Mouse (Mus musculus) thymus, adult 2 months (tissue): ENCODE results near the gene Aplp2. TPM values are rescaled to one million over a fixed set of nuclear protein-coding genes. Genes with fewer than 3 reads are reported as not detected.

ENCODE experiments used
- DNase-seq: peaks from one replicate; pipeline ENCODE4 v3.0.0; 2021
- H3K27ac ChIP-seq: fragments of 200-500 bp; 2 replicates; pipeline ENCODE4 v1.5.1; 2012; ENCODE audit warnings: low read length, control low read depth; ENCODE audit not compliant: control insufficient read depth, insufficient read depth
- H3K27me3 ChIP-seq: fragments of 200-500 bp; 2 replicates; pipeline ENCODE4 v1.6.1; 2012; ENCODE audit warnings: mild to moderate bottlenecking, low read length, moderate library complexity, mixed read lengths; ENCODE audit not compliant: control insufficient read depth, insufficient read depth
- H3K36me3 ChIP-seq: fragments of 200-500 bp; 2 replicates; pipeline ENCODE4 v1.6.1; 2012; ENCODE audit warnings: mild to moderate bottlenecking, low read length, moderate library complexity; ENCODE audit not compliant: control insufficient read depth, insufficient read depth
- H3K4me1 ChIP-seq: fragments of 200-500 bp; replicated peaks from 2 replicates; pipeline ENCODE4 v1.6.1; 2012; ENCODE audit warnings: low read length; ENCODE audit not compliant: control insufficient read depth, insufficient read depth
- H3K4me3 ChIP-seq: fragments of 200-500 bp; 2 replicates; pipeline ENCODE4 v1.5.1; 2012; ENCODE audit warnings: mild to moderate bottlenecking, low read length, control low read depth, moderate library complexity; ENCODE audit not compliant: control insufficient read depth, insufficient read depth
- CTCF ChIP-seq: fragments of 200-500 bp; IDR thresholded peaks from 2 replicates; pipeline ENCODE4 v1.5.1; 2012; ENCODE audit warnings: mild to moderate bottlenecking, control low read depth, low read length, moderate library complexity, borderline replicate concordance; ENCODE audit not compliant: control insufficient read depth, poor library complexity, insufficient read depth; ENCODE audit errors: extremely low read depth
- POLR2A ChIP-seq: fragments of 200-500 bp; IDR thresholded peaks from 2 replicates; pipeline ENCODE4 v1.6.1; 2012; ENCODE audit warnings: mild to moderate bottlenecking, low read length, control low read depth, moderate library complexity; ENCODE audit not compliant: control insufficient read depth, poor library complexity, insufficient read depth; ENCODE audit errors: extremely low read depth
- WGBS: fragments of 180-500 bp; shearing (Covaris S2); methylation state at CpG from one replicate; pipeline ENCODE4 v1.1.7; 2018; 5-methylcytosine and 5-hydroxymethylcytosine counted together
- polyA plus RNA-seq: library from polyadenylated mRNA; depleted of rRNA; stranded (reverse); fragments of >200 nt; gene quantifications from 2 replicates; pipeline ENCODE4 v1.2.3, GENCODE M21; 2012; rRNA removed

The Aplp2 gene
- polyA plus RNA-seq, 1 experiment = 188 TPM

DNA sequence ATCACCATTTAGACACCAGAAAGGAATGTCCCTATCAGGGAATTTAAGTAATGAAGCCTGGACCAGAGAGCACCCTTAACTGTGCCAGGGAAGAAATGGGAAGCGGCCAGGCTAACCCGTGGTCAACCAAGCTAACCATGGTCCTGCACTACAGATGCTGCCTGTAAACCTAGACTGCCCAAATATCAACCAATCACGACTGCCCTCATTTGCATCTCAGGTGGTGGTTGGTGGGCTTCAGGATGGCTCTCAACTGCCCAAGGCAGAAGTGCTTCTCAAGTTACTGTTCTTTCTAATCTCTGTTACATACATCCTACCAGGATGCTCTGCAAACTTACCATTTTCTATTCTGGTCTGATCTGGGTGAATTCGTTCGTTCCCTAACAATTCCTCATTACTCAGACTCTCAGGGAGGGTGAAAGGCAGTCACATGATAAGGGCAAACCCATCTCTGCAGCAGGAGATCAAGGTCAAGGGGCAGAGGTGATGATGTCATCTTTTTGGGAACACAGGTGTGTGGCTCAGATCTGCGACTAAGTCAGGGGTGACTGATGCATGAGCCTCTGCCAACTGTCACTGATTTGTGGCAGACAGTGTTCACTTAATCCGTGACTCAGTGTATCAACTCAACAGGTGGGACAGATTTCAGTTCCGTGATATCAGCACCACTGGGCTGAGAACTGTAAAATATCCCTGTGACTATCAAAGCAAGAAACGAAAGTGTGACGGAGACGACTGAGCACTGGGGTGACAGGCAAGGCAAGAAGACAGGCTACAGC, 92.9 kb downstream of the Aplp2 start:
- no peak for DNase-seq
- Histone ChIP-seq H3K36me3 (no peaks in the 10 kb centered on the region), H3K4me3 (no peak overlapping the region), H3K4me1 (no peaks in the 10 kb centered on the region), H3K27me3 (no peaks in the 10 kb centered on the region), H3K27ac (no peak overlapping the region)
- WGBS = 73% methylated on average over 11 of the region's 11 CpGs
- TF ChIP-seq CTCF (no peak), POLR2A (no peak)

DNA sequence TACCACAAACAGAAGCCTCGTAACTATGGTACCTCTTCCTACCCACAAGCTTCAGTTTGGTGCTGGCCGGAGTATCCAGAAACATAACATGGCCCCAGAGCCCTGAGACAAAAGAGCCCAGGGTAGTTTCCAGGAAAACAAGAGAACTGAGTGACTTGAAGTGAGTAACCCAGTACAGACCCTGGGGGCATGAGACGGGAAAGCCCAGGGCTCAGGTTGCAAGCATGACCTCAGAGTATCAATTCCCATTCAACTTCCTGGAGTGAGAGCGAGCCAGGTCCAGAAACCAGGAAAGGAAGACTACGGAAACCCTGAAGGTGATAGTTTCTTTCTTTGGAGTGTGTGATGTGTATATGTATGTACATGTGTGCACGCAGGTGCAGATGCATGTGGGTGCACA, 94.1 kb downstream of the Aplp2 start:
- DNase-seq = no peak
- WGBS = 83% methylated on average over 6 of the region's 6 CpGs
- Histone ChIP-seq H3K4me1 (no peaks in the 10 kb centered on the region), H3K4me3 (no peak overlapping the region), H3K27ac (no peak overlapping the region), H3K27me3 (no peaks in the 10 kb centered on the region), H3K36me3 (no peaks in the 10 kb centered on the region)
- TF ChIP-seq CTCF (no peak), POLR2A (no peak)

- no peaks in the 10 kb centered on the region for H3K36me3 ChIP-seq
- 95% methylated on average over 11 of the region's 11 CpGs for WGBS
- TF ChIP-seq POLR2A (no peak), CTCF (no peak)
- no peaks in the 10 kb centered on the region for H3K27me3 ChIP-seq
- H3K4me3 ChIP-seq = no peak overlapping the region
- H3K27ac ChIP-seq = no peak overlapping the region; the same call in 1 of the 2 replicates
- DNase-seq = no peak
- no peaks in the 10 kb centered on the region for H3K4me1 ChIP-seq
Measured at GRCm38 (mm10) chr9:31117088-31117487, 94.5 kb downstream of the Aplp2 start.

GRCm38 (mm10) chr9:31115586-31115985, 96.0 kb downstream of the Aplp2 start:
- Histone ChIP-seq H3K27me3 (no peaks in the 10 kb centered on the region), H3K4me3 (no peak overlapping the region), H3K4me1 (no peaks in the 10 kb centered on the region), H3K36me3 (no peaks in the 10 kb centered on the region), H3K27ac (no peak overlapping the region)
- TF ChIP-seq POLR2A = no peak
- TF ChIP-seq CTCF = no peak
- DNase-seq = no peak

DNA sequence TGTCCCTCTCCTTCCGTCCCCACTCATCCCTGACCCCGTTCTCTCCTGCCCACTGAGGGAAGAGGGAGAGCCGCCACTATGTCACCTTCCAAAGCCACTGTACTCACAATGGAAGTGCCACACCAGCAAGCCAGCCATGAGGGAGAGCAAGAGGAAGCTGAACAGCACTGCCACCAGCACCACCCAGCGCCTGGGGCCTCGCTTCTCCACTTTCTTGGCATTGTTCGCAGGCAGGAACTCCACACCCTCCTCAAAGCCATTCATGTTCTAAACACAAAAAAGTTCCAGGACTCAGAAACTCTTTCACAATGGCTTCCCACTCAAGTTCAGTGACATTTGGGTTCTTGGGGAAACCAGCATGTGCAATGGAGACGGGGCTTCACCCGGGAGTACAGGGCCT, 103.2 kb downstream of the Aplp2 start:
- no peaks in the 10 kb centered on the region for H3K36me3 ChIP-seq
- no peak overlapping the region for H3K4me3 ChIP-seq
- H3K4me1 ChIP-seq = no peaks in the 10 kb centered on the region
- DNase-seq = no peak
- no peak overlapping the region for H3K27ac ChIP-seq
- 90% methylated on average over 8 of the region's 8 CpGs for WGBS
- TF ChIP-seq CTCF (no peak), POLR2A (no peak)
- no peaks in the 10 kb centered on the region for H3K27me3 ChIP-seq

Other genes starting within 250 kb of the Aplp2 start
- 10.4 and 14.7 TPM in 2 replicates for gene Zbtb44, start 181.2 kb downstream of the Aplp2 start, polyA plus RNA-seq
- gene St14, start 80.0 kb downstream of the Aplp2 start, polyA plus RNA-seq = 13.8 and 15.8 TPM in 2 replicates
- gene Prdm10, start 68.7 kb upstream of the Aplp2 start, polyA plus RNA-seq = 21.8 and 27.3 TPM in 2 replicates
- 68.7 and 82.9 TPM in 2 replicates for gene Nfrkb, start 174.4 kb upstream of the Aplp2 start, polyA plus RNA-seq